Mouse (Mus musculus) limb, embryonic 13.5 days (tissue): Measurements from ENCODE around the gene Stard5. TPM values are rescaled to one million over a fixed set of nuclear protein-coding genes. Genes with fewer than 3 reads are reported as not detected.

Source experiments
- ATAC-seq: fragments of 200-750 bp; cut with Nextera tagmentation; 2 replicates; pipeline ENCODE4 v1.8.0; 2017; ENCODE audit warnings: low read depth, moderate number of reproducible peaks, moderate TSS enrichment; ENCODE audit not compliant: low FRiP score
- H3K27ac ChIP-seq: fragments of 300-500 bp; sonication (generic); 2 replicates; pipeline ENCODE4 v1.5.1; 2015; ENCODE audit warnings: inconsistent platforms, mild to moderate bottlenecking, moderate library complexity
- H3K27me3 ChIP-seq: fragments of 300-500 bp; sonication (generic); 2 replicates; pipeline ENCODE4 v1.6.1; 2015; ENCODE audit warnings: mild to moderate bottlenecking, inconsistent platforms
- H3K36me3 ChIP-seq: fragments of 300-500 bp; sonication (generic); 2 replicates; pipeline ENCODE4 v1.6.1; 2015; ENCODE audit warnings: inconsistent platforms, mild to moderate bottlenecking, moderate library complexity
- H3K4me1 ChIP-seq: fragments of 300-500 bp; sonication (generic); 2 replicates; pipeline ENCODE4 v1.6.1; 2015; ENCODE audit warnings: inconsistent platforms
- H3K4me2 ChIP-seq: fragments of 300-500 bp; sonication (generic); replicated peaks from 2 replicates; pipeline ENCODE4 v1.6.1; 2015; ENCODE audit warnings: inconsistent platforms, mild to moderate bottlenecking, moderate library complexity
- H3K4me3 ChIP-seq: fragments of 300-500 bp; sonication (generic); 2 replicates; pipeline ENCODE4 v1.5.1; 2015; ENCODE audit warnings: moderate library complexity, mild to moderate bottlenecking, inconsistent platforms
- H3K9ac ChIP-seq: fragments of 300-500 bp; sonication (generic); 2 replicates; pipeline ENCODE4 v1.6.1; 2015; ENCODE audit warnings: mild to moderate bottlenecking, inconsistent platforms
- H3K9me3 ChIP-seq: fragments of 300-500 bp; sonication (generic); 2 replicates; pipeline ENCODE4 v1.6.1; 2016; ENCODE audit warnings: inconsistent platforms
- WGBS: fragments of 180-500 bp; shearing (Covaris S2); methylation state at CpG from one replicate; pipeline ENCODE4 v1.1.7; 2015; 5-methylcytosine and 5-hydroxymethylcytosine counted together
- polyA plus RNA-seq: library from polyadenylated mRNA; unstranded; fragments of >200 nt; fragmentation: Nextera tagmentation; extraction: Ambion mirVana; gene quantifications from 2 replicates; pipeline ENCODE4 v1.2.1, GENCODE M21; 2015

The Stard5 gene
- polyA plus RNA-seq, 1 experiment from 2014 or later = 21.7 TPM

- peaks cover 64% of the 10 kb centered on the region for H3K36me3 ChIP-seq
- no peaks in the 10 kb centered on the region for H3K27me3 ChIP-seq
- ATAC-seq = no peak
- H3K27ac ChIP-seq = no peak overlapping the region
- H3K9me3 ChIP-seq = no peaks in the 10 kb centered on the region
- peaks cover 12% of the 10 kb centered on the region for H3K4me1 ChIP-seq
- no peak overlapping the region for H3K4me2 ChIP-seq
- H3K4me3 ChIP-seq = no peak overlapping the region
- 82% methylated on average over 8 of the region's 8 CpGs for WGBS
- H3K9ac ChIP-seq = no peak overlapping the region
These were observed 6.2 kb downstream of the Stard5 start for GRCm38 (mm10) chr7:83637781-83638583.

GRCm38 (mm10) chr7:83639084-83639483 lies 7.3 kb downstream of the Stard5 start:
- Histone ChIP-seq H3K4me3 (no peak overlapping the region), H3K27ac (no peak overlapping the region), H3K9me3 (no peaks in the 10 kb centered on the region), H3K27me3 (no peaks in the 10 kb centered on the region), H3K4me1 (peaks cover under 1% of the 10 kb centered on the region; the same call in 1 of the 2 replicates), H3K36me3 (peaks cover 74% of the 10 kb centered on the region), H3K4me2 (no peak overlapping the region), H3K9ac (no peak overlapping the region)
- WGBS = 81% methylated on average over 3 of the region's 3 CpGs
- no peak for ATAC-seq

- ATAC-seq = no peak
- no peak overlapping the region for H3K4me3 ChIP-seq
- WGBS = 95% methylated on average over 5 of the region's 5 CpGs
- no peak overlapping the region for H3K9ac ChIP-seq
- no peak overlapping the region for H3K4me2 ChIP-seq
- no peaks in the 10 kb centered on the region for H3K27me3 ChIP-seq
- no peaks in the 10 kb centered on the region for H3K4me1 ChIP-seq
- peaks cover 73% of the 10 kb centered on the region for H3K36me3 ChIP-seq
- no peaks in the 10 kb centered on the region for H3K9me3 ChIP-seq
- H3K27ac ChIP-seq = no peak overlapping the region
These were observed 8.8 kb downstream of the Stard5 start for GRCm38 (mm10) chr7:83640581-83640980.

- Histone ChIP-seq H3K9me3 (no peaks in the 10 kb centered on the region), H3K4me2 (no peak overlapping the region), H3K4me1 (no peaks in the 10 kb centered on the region), H3K36me3 (peaks cover 72% of the 10 kb centered on the region), H3K27ac (no peak overlapping the region), H3K4me3 (no peak overlapping the region), H3K27me3 (no peaks in the 10 kb centered on the region), H3K9ac (no peak overlapping the region)
- WGBS = 70% methylated on average over 2 of the region's 2 CpGs
- ATAC-seq = no peak
These were observed 9.4 kb downstream of the Stard5 start for GRCm38 (mm10) chr7:83641163-83641562.

GRCm38 (mm10) chr7:83643581-83643980 lies 11.8 kb downstream of the Stard5 start:
- peaks cover 48% of the 10 kb centered on the region for H3K36me3 ChIP-seq
- H3K27me3 ChIP-seq = no peaks in the 10 kb centered on the region
- H3K4me3 ChIP-seq = no peak overlapping the region
- no peaks in the 10 kb centered on the region for H3K4me1 ChIP-seq
- H3K4me2 ChIP-seq = no peak overlapping the region
- ATAC-seq = no peak
- 73% methylated on average over 6 of the region's 6 CpGs for WGBS
- no peak overlapping the region for H3K27ac ChIP-seq
- no peaks in the 10 kb centered on the region for H3K9me3 ChIP-seq
- H3K9ac ChIP-seq = no peak overlapping the region

GRCm38 (mm10) chr7:83644761-83645160 lies 13.0 kb downstream of the Stard5 start:
- H3K36me3 ChIP-seq = peaks cover 38% of the 10 kb centered on the region
- no peak overlapping the region for H3K4me3 ChIP-seq
- WGBS = 84% methylated on average over 2 of the region's 2 CpGs
- no peaks in the 10 kb centered on the region for H3K4me1 ChIP-seq
- no peak overlapping the region for H3K9ac ChIP-seq
- no peaks in the 10 kb centered on the region for H3K9me3 ChIP-seq
- H3K27me3 ChIP-seq = no peaks in the 10 kb centered on the region
- ATAC-seq = no peak
- H3K4me2 ChIP-seq = no peak overlapping the region
- H3K27ac ChIP-seq = no peak overlapping the region

GRCm38 (mm10) chr7:83645476-83645875 lies 13.7 kb downstream of the Stard5 start:
- Histone ChIP-seq H3K4me1 (no peaks in the 10 kb centered on the region), H3K9me3 (no peaks in the 10 kb centered on the region), H3K27ac (no peak overlapping the region), H3K4me3 (no peak overlapping the region), H3K4me2 (no peak overlapping the region), H3K9ac (no peak overlapping the region), H3K36me3 (peaks cover 32% of the 10 kb centered on the region), H3K27me3 (no peaks in the 10 kb centered on the region)
- WGBS = 79% methylated on average over 5 of the region's 5 CpGs
- ATAC-seq = no peak

- Histone ChIP-seq H3K27ac (no peak overlapping the region), H3K9me3 (no peaks in the 10 kb centered on the region), H3K4me2 (no peak overlapping the region), H3K9ac (no peak overlapping the region), H3K4me3 (no peak overlapping the region), H3K4me1 (no peaks in the 10 kb centered on the region), H3K36me3 (peaks cover 6% of the 10 kb centered on the region), H3K27me3 (no peaks in the 10 kb centered on the region)
- ATAC-seq = no peak
- 69% methylated on average over 7 of the region's 7 CpGs for WGBS
These were observed 17.0 kb downstream of the Stard5 start for GRCm38 (mm10) chr7:83648807-83649206.

- Histone ChIP-seq H3K4me2 (no peak overlapping the region), H3K9me3 (no peaks in the 10 kb centered on the region), H3K27me3 (no peaks in the 10 kb centered on the region), H3K36me3 (no peaks in the 10 kb centered on the region; the same call in 1 of the 2 replicates), H3K4me1 (no peaks in the 10 kb centered on the region), H3K4me3 (no peak overlapping the region), H3K9ac (no peak overlapping the region), H3K27ac (no peak overlapping the region)
- WGBS = 89% methylated on average over 5 of the region's 5 CpGs
- no peak for ATAC-seq
These were observed 18.9 kb downstream of the Stard5 start for GRCm38 (mm10) chr7:83650638-83651037.

GRCm38 (mm10) chr7:83652498-83652897 lies 20.7 kb downstream of the Stard5 start:
- H3K9me3 ChIP-seq = no peaks in the 10 kb centered on the region
- H3K27ac ChIP-seq = no peak overlapping the region
- no peaks in the 10 kb centered on the region for H3K4me1 ChIP-seq
- ATAC-seq = no peak
- no peak overlapping the region for H3K4me3 ChIP-seq
- no peaks in the 10 kb centered on the region for H3K27me3 ChIP-seq
- no peak overlapping the region for H3K4me2 ChIP-seq
- 77% methylated on average over 5 of the region's 5 CpGs for WGBS
- H3K36me3 ChIP-seq = no peaks in the 10 kb centered on the region; the same call in 1 of the 2 replicates
- H3K9ac ChIP-seq = no peak overlapping the region

- Histone ChIP-seq H3K36me3 (no peaks in the 10 kb centered on the region; the same call in 1 of the 2 replicates), H3K4me1 (no peaks in the 10 kb centered on the region), H3K4me3 (no peak overlapping the region), H3K4me2 (no peak overlapping the region), H3K9ac (no peak overlapping the region), H3K27me3 (no peaks in the 10 kb centered on the region), H3K9me3 (no peaks in the 10 kb centered on the region), H3K27ac (no peak overlapping the region)
- WGBS = 81% methylated on average over 2 of the region's 2 CpGs
- ATAC-seq = no peak
These were observed 21.9 kb downstream of the Stard5 start for GRCm38 (mm10) chr7:83653605-83654051.

GRCm38 (mm10) chr7:83654196-83654595 lies 22.4 kb downstream of the Stard5 start:
- Histone ChIP-seq H3K27ac (no peak overlapping the region), H3K4me2 (no peak overlapping the region), H3K36me3 (no peaks in the 10 kb centered on the region; the same call in 1 of the 2 replicates), H3K9me3 (no peaks in the 10 kb centered on the region), H3K27me3 (no peaks in the 10 kb centered on the region), H3K9ac (no peak overlapping the region), H3K4me3 (no peak overlapping the region), H3K4me1 (no peaks in the 10 kb centered on the region)
- 79% methylated on average over 2 of the region's 2 CpGs for WGBS
- no peak for ATAC-seq
